Mouse (Mus musculus): Measurements from ENCODE around the gene Olfr291. TPM values are rescaled to one million over a fixed set of nuclear protein-coding genes. Genes with fewer than 3 reads are reported as not detected.

Olfr291 gene
- total RNA-seq (2021) (not detected), polyA plus RNA-seq (2012; rRNA removed) (not detected in 2 replicates)
- long read RNA-seq, result 0 reads

DNA sequence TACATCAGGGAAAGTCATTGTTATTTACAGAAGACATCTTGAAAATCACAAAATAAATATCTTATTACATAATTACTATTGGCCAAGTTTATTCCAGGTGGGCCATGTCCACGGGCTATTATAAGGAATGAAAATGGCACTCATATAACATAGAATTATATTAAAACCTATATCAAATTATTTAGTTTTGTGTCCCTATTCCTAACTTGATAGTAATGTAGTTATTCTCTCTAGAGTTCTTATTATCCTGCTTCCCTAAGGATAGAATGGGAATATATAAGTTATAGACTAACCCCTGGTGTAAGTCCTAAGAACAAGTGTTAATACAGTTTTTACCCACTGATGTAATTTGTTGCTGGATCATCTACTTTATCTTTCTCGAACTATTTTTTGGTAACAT is at the start of gene Olfr291:
Gene Olfr291, plus strand, starts transcription at position 301 of the 400 bp plus-strand sequence.
- H3K4me1 ChIP-seq (ENCODE audit: control insufficient read depth, insufficient read depth, low read length), result no peaks in the 10 kb centered on the region
- no peak within 1 kb of the TSS for H3K27ac ChIP-seq
- H3K9ac ChIP-seq (ENCODE audit: low read depth, low read length), result no peak within 1 kb of the TSS
- H3K4me3 ChIP-seq, result no peak within 1 kb of the TSS
- H3K36me3 ChIP-seq (ENCODE audit: control insufficient read depth, insufficient read depth, low read length), result no peaks in the 10 kb centered on the region
- intact Hi-C loops (cut with DNase I), result no loop called here
- TF ChIP-seq EP300 (IDR thresholded peaks at IDR 0.05; ENCODE audit: insufficient read depth, low read depth, low read length) (no peak), CTCF (IDR thresholded peaks at IDR 0.05) (no peak), POLR2A (IDR thresholded peaks at IDR 0.05; ENCODE audit: insufficient read depth, low read depth, low read length) (no peak)
- no peaks in the 10 kb centered on the region for H3K79me2 ChIP-seq (replicated peaks; ENCODE audit: control insufficient read depth, insufficient read depth, low read length)
- 62% methylated on average over 2 of the region's 2 CpGs for WGBS
- no peaks in the 10 kb centered on the region for H3K27me3 ChIP-seq (ENCODE audit: control insufficient read depth, insufficient read depth, low read length)
- DNase-seq, result no peak

- intact Hi-C loops (cut with DNase I), result no loop called here
- DNase-seq, result no peak
Observed at GRCm38 (mm10) chr7:84805224-84805623, 48.1 kb upstream of the Olfr291 start.

GRCm38 (mm10) chr7:84806159-84806558 is 47.2 kb upstream of the Olfr291 start:
- Histone ChIP-seq H3K36me3 (ENCODE audit: control insufficient read depth, insufficient read depth, low read length) (no peaks in the 10 kb centered on the region), H3K79me2 (replicated peaks; ENCODE audit: control insufficient read depth, insufficient read depth, low read length) (no peaks in the 10 kb centered on the region), H3K27ac (no peak overlapping the region), H3K9ac (ENCODE audit: low read depth, low read length) (no peak overlapping the region), H3K4me1 (ENCODE audit: control insufficient read depth, insufficient read depth, low read length) (no peaks in the 10 kb centered on the region), H3K27me3 (ENCODE audit: control insufficient read depth, insufficient read depth, low read length) (no peaks in the 10 kb centered on the region), H3K4me3 (no peak overlapping the region)
- TF ChIP-seq CTCF (IDR thresholded peaks at IDR 0.05) (no peak), EP300 (IDR thresholded peaks at IDR 0.05; ENCODE audit: insufficient read depth, low read depth, low read length) (no peak), POLR2A (IDR thresholded peaks at IDR 0.05; ENCODE audit: insufficient read depth, low read depth, low read length) (no peak)
- intact Hi-C loops (cut with DNase I), result no loop called here
- 73% methylated on average over 4 of the region's 4 CpGs for WGBS
- no peak for DNase-seq

More at GRCm38 (mm10) chr7:84805224-84805623, 48.1 kb upstream of the Olfr291 start:
- Histone ChIP-seq H3K4me3 (no peak overlapping the region), H3K4me1 (ENCODE audit: control insufficient read depth, insufficient read depth, low read length) (no peaks in the 10 kb centered on the region), H3K27me3 (ENCODE audit: control insufficient read depth, insufficient read depth, low read length) (no peaks in the 10 kb centered on the region), H3K27ac (no peak overlapping the region), H3K9ac (ENCODE audit: low read depth, low read length) (no peak overlapping the region), H3K79me2 (replicated peaks; ENCODE audit: control insufficient read depth, insufficient read depth, low read length) (no peaks in the 10 kb centered on the region), H3K36me3 (ENCODE audit: control insufficient read depth, insufficient read depth, low read length) (no peaks in the 10 kb centered on the region)
- 41% methylated on average over 1 of the region's 1 CpGs for WGBS
- TF ChIP-seq CTCF (IDR thresholded peaks at IDR 0.05) (peak; percentile 58), EP300 (IDR thresholded peaks at IDR 0.05; ENCODE audit: insufficient read depth, low read depth, low read length) (no peak), POLR2A (IDR thresholded peaks at IDR 0.05; ENCODE audit: insufficient read depth, low read depth, low read length) (no peak)

DNA sequence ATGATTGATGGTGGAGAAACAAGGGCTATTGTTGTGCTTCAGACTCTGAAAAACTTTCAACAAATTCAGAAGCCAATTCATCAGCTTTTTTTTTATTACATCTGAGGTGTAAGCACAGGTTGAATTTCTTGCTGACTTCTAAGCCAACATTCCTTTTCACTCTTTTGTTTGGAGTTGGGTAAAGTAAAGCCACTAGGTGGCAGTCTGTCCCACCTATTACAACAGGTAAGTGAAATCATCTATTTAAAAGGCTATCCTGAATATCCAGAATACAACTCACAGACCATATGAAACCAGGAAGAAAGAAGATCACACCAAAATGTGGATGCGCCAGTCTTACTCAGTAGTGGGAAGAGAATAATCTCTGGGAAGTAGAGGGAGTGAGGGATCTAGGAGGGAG is 31.2 kb downstream of the Olfr291 start:
- 47% methylated on average over 1 of the region's 1 CpGs for WGBS
- TF ChIP-seq CTCF (IDR thresholded peaks at IDR 0.05), result peak; percentile 16
- no peak for TF ChIP-seq POLR2A (IDR thresholded peaks at IDR 0.05; ENCODE audit: insufficient read depth, low read depth, low read length)
- no peak for TF ChIP-seq EP300 (IDR thresholded peaks at IDR 0.05; ENCODE audit: insufficient read depth, low read depth, low read length)
- no peak overlapping the region for H3K4me3 ChIP-seq
- H3K27me3 ChIP-seq (ENCODE audit: control insufficient read depth, insufficient read depth, low read length), result no peaks in the 10 kb centered on the region
- H3K36me3 ChIP-seq (ENCODE audit: control insufficient read depth, insufficient read depth, low read length), result no peaks in the 10 kb centered on the region
- H3K4me1 ChIP-seq (ENCODE audit: control insufficient read depth, insufficient read depth, low read length), result no peaks in the 10 kb centered on the region
- H3K27ac ChIP-seq, result no peak overlapping the region
- intact Hi-C loops (cut with DNase I), result loop anchor here (10.0 kb wide), 1 partner anchor 60 kb away; no protein-coding TSS in a partner anchor
- H3K79me2 ChIP-seq (replicated peaks; ENCODE audit: control insufficient read depth, insufficient read depth, low read length), result no peaks in the 10 kb centered on the region
- DNase-seq, result no peak
- no peak overlapping the region for H3K9ac ChIP-seq (ENCODE audit: low read depth, low read length)

Other genes with a start within 250 kb of the Olfr291 start
- gene Fah, start 246.8 kb upstream of the Olfr291 start, total RNA-seq (2021), result 10 to 100 TPM; 23.7 to 33.9 TPM
- gene Fah, start 246.8 kb upstream of the Olfr291 start, polyA plus RNA-seq (2012; rRNA removed), result 59.9 and 60.5 TPM in 2 replicates
- gene Zfand6, start 163.6 kb upstream of the Olfr291 start, total RNA-seq (2021), result 10 to 100 TPM; 82.9 to 93.8 TPM
- gene Zfand6, start 163.6 kb upstream of the Olfr291 start, polyA plus RNA-seq (2012; rRNA removed), result 72.9 and 227 TPM in 2 replicates
- gene Vmn2r65, start 110.6 kb downstream of the Olfr291 start, total RNA-seq (2021), result not detected
- not detected in 2 replicates for gene Vmn2r65, start 110.6 kb downstream of the Olfr291 start, polyA plus RNA-seq (2012; rRNA removed)
- gene Vmn2r66, start 158.7 kb downstream of the Olfr291 start, total RNA-seq (2021), result not detected
- gene Vmn2r66, start 158.7 kb downstream of the Olfr291 start, polyA plus RNA-seq (2012; rRNA removed), result not detected in 2 replicates

All from heart, adult 2 months (tissue).